Mouse (Mus musculus) heart, adult 2 months (tissue): ENCODE measurements around the gene Tmem161b.

Source experiments
- CTCF ChIP-seq: fragments of 200-600 bp; IDR thresholded peaks from 2 replicates; pipeline ENCODE4 v1.8.1; 2022; ENCODE audit warnings: antibody characterized with exemption, mild to moderate bottlenecking, moderate library complexity
- EP300 ChIP-seq: fragments of 200-500 bp; IDR thresholded peaks from 2 replicates; pipeline ENCODE4 v1.6.1; 2011; ENCODE audit warnings: low read depth, low read length, control low read depth; ENCODE audit not compliant: insufficient read depth
- POLR2A ChIP-seq: fragments of 200-500 bp; IDR thresholded peaks from 2 replicates; pipeline ENCODE4 v1.6.1; 2011; ENCODE audit warnings: mild to moderate bottlenecking, low read depth, low read length, control low read depth; ENCODE audit not compliant: insufficient read depth

DNA sequence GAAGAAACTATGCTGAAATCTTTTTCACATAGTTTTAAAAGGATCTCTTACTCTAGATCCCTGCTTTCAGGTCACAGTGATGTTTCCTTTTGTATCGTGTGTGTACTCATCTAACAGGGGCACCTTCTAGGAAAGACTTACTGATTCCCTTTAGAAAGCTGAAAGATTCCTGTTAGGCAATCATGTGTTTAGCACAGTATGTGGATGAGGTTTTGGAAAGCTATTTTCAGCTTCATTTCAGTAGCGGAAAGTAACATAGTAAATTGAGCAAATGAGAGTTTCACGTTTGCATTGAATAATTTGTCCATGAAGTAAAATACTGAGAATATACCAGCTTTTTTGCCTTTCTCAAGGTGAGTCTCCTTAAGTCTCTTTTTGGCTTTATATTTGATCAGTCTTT lies 26.0 kb downstream of the Tmem161b start:
- TF ChIP-seq EP300 (no peak), CTCF (no peak), POLR2A (no peak)
